Mouse (Mus musculus) natural killer cell, adult 2 months (primary cell): ENCODE data around the gene Aak1.
"Not testable (repeated sequence)": the region's sequence is repeated elsewhere in the genome, so short reads cannot be mapped to it uniquely, and the experiment has no call there.

Source experiments
- DNase-seq, 2 experiments: peaks; one replicate each; pipeline ENCODE4 v3.0.0; 2022; ENCODE audit warnings: low spot score in 2 of 2

Gene Aak1

DNA sequence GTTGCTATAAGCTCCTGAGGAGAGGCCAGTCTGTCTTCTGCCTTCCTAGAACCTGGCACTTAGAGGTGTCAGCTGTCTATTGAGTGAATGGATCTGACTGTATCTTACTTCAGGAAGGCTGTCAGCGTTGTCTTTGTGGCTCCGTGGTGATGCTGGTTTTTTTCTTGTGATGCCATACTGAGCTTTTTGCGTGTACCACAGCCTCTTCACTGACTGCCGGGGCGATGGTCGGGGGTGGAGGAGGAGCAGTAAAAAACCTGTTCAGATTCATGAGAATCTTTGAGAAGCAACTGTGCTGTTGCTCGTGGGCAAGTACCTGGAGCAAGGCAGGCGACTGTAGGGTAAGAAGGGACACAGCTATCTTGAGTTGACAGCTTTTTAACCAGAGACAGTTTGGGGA, 169.6 kb downstream of the Aak1 start:
- DNase-seq, result no peak

DNA sequence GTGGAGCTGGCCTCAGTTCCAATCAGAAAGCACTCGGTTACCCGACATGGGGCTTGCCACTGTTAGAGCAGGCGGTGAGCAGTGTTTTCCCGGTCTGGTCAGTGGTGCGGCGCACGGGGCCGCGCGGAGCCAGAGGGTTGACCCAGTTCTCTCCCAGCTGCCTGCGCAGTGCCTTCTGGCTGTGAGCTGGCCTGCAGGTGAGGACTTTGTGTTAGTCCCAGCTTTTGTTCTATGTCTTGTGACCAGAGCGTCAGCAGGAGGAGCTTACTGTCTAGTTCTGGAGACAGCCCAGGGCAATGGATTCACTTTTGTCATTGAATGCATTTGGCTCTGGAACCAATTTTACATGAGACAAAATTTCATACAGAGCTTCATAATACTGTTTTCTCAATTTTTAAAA, 172.5 kb downstream of the Aak1 start:
- no peak for DNase-seq

DNA sequence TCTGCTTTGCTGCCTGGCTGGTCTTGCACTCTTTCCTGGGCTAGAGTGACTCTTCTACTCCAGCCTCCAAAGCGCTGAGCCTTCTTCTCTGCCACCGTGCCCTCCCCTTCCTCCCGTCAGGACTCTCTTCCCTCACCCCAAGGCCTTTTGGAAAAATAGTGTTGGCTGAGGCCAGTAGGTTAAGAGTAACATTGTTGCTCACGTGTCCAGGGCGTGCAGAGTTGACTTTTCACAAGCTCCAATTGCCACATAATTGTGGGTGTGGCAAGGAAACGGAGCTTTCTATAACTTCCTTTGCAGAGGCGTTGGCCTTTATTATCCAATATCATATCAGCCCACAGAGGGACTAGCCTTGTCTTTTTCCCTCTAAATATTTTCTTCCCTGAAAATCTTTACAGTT, 177.7 kb downstream of the Aak1 start:
- DNase-seq, result no peak

DNA sequence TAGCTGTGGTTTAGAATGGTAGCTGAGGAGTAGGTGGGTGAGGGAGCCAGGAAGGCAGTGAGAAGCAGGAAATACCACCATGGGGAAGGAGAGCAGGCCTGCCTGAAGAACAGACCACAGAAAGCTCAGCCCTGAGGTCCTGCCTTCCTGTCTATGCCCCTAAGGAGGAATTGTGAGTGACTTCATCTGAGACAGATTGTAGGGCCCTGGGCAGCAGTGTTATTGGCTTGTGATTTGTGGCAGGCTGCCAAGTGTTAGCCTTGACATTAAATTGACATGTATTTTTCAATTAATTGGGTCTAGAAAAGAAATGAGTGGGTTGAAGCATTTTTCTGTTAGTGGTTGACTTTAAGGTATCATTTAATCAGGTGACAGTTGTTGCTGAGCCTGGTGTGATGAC, 179.6 kb downstream of the Aak1 start:
- no peak for DNase-seq

DNA sequence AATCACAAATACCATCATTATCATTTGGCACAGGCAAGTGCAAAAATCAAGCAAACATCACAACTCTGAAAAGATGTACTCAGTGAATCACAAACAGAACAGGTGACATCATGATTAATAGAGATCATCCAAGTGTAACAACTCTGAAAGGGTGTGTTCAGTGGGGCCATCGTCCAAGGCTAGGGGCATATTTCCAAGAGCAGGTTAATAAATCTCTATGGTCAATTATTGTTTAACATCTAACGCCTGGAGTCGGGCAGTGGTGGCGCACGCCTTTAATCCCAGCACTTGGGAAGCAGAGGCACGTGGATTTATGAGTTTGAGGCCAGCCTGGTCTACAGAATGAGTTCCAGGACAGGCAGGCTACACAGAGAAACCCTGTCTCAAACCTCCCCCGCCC, 182.0 kb downstream of the Aak1 start:
- not testable (repeated sequence) for DNase-seq

DNA sequence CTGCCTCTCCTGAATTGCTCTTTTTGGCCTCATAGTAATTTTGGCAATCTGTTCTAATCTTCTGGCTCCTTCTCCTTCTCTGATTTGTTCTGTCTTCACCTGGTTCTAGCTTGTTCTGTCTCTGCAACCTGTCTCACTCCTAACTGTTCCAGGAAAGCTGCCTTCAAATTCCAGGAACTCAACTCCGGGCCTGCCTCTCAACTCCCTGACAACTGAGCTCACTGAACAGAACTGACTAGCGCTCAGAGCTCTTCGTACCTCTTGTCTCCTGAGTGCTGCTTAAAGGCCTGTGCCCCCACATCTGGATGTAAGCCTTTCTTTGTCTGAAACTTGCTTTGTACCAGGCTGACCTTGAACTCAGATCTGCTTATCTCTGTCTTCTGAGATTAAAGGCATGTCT, 183.1 kb downstream of the Aak1 start:
- no peak for DNase-seq

DNA sequence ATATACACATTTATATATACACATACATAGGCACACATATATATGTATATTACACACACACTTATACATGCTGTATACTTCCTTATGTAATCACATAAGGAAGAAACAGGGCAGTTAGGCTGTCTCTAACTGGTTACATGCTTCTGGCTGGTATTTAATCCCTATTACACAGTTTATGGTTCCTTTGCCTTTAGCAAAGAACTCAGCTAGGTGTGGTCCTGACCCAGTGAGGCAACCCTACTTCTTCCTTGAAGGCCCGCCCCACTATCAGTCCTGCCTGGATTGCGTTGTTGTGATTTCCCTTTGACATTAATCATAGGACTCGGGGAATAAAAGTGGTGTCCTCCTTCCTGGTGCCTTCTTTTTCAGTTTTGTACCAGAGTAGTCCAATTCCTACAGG, 185.1 kb downstream of the Aak1 start:
- DNase-seq, result no peak

DNA sequence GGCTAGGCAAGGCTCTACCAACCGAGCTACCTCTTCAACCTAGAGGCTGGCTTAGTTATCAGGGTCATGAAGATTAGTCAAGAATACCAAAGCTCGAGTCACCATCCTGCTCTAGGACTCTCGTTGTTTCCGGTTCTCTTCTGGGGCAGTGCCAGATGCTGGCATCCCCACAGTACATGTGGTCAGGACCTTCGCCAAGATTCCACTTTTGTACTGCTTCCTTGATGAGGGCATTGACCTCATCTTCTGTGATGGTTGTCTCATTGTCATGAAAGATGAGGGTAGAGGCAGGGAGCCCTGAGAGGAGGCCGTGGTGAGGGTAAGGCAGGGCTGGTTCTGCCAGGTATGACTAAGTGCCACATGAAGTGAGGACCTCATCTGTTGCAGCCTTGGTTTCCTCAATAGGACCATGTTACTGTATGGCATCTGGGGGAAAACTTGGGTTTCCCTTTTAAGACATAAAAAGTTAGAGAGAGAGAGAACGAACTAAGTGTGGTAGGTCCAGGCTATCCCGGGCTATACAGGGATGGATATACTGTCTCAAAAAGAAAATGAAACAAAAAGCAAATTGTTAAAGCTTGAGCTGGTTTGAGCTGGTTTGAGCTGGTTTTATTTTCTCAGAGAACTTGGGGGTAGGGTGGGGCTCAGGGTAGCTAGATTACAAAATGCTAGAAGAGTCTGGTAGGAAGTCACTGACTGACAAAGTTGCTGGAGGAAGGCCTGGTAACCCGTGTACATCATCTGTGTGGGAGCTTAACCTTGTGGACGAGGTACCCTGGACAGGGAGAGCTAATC, 188.7 kb downstream of the Aak1 start:
- peak; percentile 35 to 63 for DNase-seq

DNA sequence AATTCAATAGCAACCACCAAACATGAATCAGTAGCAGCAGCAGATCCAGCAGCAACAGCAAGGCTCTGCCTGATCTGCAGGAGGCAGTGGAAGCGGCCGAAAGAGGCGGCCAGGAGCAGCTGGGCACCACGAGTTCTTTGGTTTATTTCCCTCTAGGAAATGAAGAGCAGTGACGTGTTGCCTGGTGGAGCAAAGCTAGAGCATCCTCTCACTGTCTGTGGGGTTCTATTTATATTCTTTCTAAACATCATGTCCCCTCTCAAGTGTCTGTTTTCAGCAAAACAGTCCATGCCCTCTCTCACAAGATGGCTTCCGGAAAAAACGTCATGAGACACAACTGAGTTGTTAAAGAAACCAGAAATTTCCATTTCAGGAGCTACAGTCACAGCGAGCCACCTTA, 189.8 kb downstream of the Aak1 start:
- DNase-seq, result no peak

DNA sequence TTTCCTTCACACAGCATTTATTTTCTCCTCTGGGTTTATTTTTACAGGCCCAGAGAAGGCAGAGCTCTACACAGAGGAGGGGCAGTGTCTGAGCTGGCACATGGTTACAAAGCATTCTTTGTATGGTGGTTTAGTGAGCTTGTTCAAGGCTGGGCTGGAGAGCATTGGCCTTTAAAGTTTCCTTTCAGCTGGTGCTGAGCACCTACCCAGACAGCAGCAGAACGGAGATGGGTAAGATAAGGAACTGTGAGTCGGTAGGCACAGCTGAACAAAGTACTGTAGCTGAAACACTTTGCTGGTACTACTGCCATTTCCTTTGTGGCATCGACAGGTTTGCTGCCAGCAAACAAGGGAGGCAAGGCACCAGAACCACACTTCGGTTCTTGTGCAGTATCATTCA, 191.7 kb downstream of the Aak1 start:
- DNase-seq, result peak; percentile 45 to 56

DNA sequence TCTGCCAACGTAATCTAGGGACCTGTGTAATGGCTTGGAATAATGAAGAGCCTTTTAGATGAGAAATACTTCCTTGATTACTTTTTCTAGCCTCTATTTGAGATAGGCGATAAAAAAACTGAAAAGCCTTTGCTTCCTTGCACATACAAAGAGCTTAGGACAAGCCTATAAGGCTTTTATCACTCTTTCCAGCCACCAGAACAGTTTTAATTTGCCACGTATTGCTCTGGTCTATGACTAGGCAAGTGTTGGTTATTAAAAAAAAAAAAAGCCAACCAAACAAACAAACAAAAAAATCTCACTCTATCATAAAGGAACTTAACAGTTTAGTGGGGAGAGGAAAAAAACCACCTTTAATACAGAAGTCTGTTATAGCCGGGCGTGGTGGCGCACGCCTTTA, 192.1 kb downstream of the Aak1 start:
- no peak for DNase-seq

DNA sequence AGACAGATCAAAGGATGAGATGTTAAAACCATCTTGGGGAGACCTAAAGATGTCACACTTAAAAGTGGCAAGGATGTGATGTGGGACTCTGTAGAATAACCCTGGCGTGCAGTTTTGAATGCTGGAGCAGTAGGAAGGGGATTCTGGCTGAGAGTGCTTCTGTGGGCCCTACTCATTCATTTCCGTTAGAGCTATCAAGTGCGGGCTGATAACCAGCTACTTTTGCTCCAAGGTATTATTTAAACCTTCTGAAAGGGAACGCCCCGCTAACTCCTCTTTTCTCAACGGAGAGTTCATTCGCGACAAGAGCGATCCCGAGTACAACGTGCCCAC, 192.7 kb downstream of the Aak1 start:
- DNase-seq, result no peak

DNA sequence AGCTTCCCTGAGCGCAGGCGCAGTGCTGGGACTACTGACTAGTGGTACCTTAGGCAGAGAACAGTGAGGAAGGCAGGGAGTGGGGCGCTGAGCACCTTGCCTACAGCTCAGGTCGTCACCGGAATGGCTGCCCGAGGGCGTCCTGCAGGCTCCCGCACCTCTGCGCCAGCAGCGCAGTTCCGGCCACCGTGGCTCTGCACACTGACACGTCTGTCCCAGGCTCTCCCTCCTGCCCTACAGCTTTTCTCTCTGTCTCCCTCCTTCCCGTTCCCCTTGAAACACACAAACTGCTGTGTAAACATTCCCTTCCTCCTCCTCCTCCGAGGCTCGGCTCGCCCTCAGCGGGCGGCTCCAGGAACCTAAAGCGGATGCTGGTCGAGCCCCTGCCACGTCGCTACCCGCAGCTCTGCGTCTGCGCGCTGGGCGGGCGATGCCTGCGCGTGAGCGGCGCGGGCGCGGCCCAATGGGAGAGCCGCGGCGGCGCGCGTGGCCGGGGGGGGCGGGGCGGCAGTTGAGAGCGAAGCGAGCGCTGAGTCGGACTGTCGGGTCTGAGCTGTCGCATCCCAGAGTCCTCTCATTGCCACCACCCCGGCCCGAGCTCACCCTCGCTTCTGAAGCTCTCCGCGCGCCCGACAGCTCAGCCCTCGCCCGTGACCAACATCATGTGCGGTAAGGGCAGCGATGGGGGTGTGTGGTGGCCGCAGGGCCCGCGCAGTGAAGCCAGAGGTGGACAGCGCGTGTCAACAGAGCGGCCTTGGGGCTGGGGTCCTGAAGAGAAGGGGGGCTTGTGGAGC, 193.2 kb downstream of the Aak1 start, which contains the start of gene Gfpt1:
Gfpt1 (plus strand) TSS at position 510 of the 794 bp plus-strand sequence.
- peak; percentile 91 to 93 for DNase-seq

DNA sequence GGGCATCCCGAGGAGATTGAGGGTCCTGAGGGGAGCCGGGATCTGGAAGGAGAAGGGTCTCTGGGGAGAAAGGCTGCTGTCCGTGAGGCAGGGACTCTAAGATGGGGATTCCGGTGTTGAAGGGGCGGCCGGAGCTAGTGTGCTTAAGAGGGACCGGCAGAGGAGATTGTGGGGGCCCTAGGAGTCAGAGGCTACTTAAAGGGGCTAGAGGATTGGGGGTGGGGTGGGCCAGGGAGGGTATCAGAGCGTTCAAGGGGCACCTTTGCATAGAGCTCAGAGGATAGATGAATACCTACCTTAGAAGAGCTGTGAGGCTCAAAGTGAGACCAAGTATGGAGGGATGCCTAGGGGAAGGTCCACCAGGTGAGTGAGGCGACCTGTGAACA, 193.8 kb downstream of the Aak1 start:
- DNase-seq, result no peak

DNA sequence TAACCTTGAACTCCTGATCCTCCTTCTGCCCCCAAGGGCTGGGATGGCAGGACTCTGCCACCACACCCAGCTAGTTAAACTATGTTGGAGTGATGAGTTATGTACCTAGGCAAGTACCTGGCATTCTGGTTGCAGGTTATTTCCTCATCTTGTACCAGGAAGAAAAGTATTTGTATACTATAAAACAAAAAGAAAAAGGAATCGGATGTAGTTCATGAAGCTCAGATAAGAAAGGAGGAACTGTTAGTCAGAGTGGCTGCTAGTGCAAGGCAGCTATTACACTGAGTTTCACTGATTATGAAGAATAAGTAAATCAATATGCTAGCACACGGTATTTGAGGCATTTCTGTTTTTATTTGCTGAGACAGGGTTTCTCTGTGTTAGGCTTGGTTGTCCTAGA, 195.6 kb downstream of the Aak1 start:
- DNase-seq, result no peak

DNA sequence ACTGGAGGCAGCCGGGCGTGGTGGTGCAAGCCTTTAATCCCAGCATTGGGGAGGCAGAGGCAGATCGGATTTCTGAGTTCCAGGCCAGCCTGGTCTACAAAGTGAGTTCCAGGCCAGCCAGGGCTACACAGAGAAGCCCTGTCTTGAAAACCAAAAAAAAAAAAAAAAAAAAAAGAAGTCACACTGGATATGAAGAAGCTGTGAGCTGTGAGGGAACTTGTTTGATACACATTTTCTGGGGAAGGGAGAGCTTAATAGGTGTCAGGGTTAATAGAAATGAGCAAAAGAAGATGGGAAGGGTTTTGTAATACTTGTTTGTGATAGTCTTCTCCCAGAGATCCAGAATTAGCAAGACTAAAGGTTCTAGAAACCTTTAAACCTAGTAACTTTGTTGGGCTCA, 196.2 kb downstream of the Aak1 start:
- DNase-seq, result no peak

DNA sequence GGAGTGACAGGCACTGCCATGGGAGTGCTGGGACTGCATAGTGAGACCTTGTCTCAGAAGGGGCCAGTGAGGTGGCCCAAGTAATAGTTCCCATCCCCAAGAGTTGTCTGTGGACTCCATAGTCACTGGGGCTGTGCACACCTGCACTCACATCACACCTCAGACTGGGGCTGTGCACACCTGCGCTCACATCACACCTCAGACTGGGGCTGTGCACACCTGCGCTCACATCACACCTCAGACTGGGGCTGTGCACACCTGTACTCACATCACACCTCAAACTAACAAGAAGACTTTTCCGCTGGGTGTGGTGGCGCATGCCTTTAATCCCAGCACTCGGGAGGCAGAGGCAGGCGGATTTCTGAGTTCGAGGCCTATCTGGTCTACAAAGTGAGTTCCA, 199.4 kb downstream of the Aak1 start:
- DNase-seq, result not testable (repeated sequence)

DNA sequence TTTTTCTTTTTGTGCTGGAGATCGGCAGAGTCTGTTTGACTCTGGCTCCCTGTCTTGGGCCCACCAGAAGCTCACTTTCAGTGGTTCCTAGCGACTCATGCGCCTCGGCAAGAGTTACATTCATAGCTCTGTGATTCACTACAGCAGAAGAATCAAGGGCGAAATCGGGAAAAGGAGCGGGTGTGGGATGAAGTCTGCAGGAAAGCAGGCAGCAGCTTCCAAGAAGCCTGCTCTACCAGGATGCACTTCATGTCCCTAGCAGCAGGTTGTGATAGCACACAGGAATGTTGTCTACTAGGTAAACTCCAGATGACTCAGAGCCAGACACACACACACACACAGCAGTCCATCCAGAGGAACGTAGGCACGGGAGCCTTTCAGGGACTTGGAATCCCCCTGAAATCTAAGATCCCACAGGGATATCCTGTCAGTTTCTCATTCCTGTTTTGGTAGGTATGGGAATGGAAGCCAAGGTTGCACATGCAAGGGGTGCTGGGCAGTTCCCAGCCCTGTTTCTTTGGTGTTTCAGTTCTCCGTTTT, 202.6 kb downstream of the Aak1 start:
- DNase-seq, result no peak
